Mouse (Mus musculus) MEL (cell line): ENCODE data around the gene Tgm2. TPM values are rescaled to one million over a fixed set of nuclear protein-coding genes. Genes with fewer than 3 reads are reported as not detected.

Source experiments
- DNase-seq: peaks from one replicate; pipeline ENCODE4 v3.0.0; 2011; ENCODE audit warnings: low read depth, low spot score
- H3K27ac ChIP-seq: 2 replicates; pipeline ENCODE4 v1.5.1; 2012; ENCODE audit warnings: low read depth, mild to moderate bottlenecking, control low read depth, low read length, moderate library complexity; ENCODE audit not compliant: control insufficient read depth
- H3K27me3 ChIP-seq, 2 experiments: fragments of 150-350 bp in 1 of 2; sonication (generic) in 1 of 2; 2 replicates each; pipeline ENCODE4 v1.6.1; 2012; ENCODE audit warnings: low read length in 2 of 2, mild to moderate bottlenecking in 2 of 2, improper control_type of control experiment in 1 of 2, moderate library complexity in 1 of 2; ENCODE audit not compliant: insufficient read depth in 2 of 2, control insufficient read depth in 1 of 2
- H3K36me3 ChIP-seq, 2 experiments: 2 replicates each; pipeline ENCODE4 v1.6.1; 2012 to 2014; ENCODE audit warnings: low read length in 2 of 2, improper control_type of control experiment in 1 of 2, inconsistent platforms in 1 of 2, mild to moderate bottlenecking in 1 of 2; ENCODE audit not compliant: insufficient read depth in 2 of 2, control insufficient read depth in 1 of 2
- H3K4me1 ChIP-seq, 2 experiments: fragments of 150-350 bp in 1 of 2; sonication (generic) in 1 of 2; 2 replicates each; pipeline ENCODE4 v1.6.1; 2012; ENCODE audit warnings: low read length in 2 of 2, improper control_type of control experiment in 1 of 2, mild to moderate bottlenecking in 1 of 2; ENCODE audit not compliant: insufficient read depth in 2 of 2, control insufficient read depth in 1 of 2
- H3K4me3 ChIP-seq, 2 experiments: fragments of 150-350 bp in 1 of 2; sonication (generic) in 1 of 2; 2 replicates each; pipeline ENCODE4 v1.5.1; 2012; ENCODE audit warnings: low read depth in 2 of 2, low read length in 2 of 2, mild to moderate bottlenecking in 2 of 2, moderate library complexity in 2 of 2, control low read depth in 1 of 2, improper control_type of control experiment in 1 of 2; ENCODE audit not compliant: control insufficient read depth in 1 of 2, insufficient read depth in 1 of 2
- H3K79me2 ChIP-seq: 2 replicates; pipeline ENCODE4 v1.6.1; 2012; ENCODE audit warnings: mild to moderate bottlenecking, low read length, moderate library complexity; ENCODE audit not compliant: control insufficient read depth, poor library complexity, insufficient read depth
- H3K9ac ChIP-seq: 2 replicates; pipeline ENCODE4 v1.6.1; 2012; ENCODE audit warnings: low read depth, mild to moderate bottlenecking, control low read depth, low read length, moderate library complexity; ENCODE audit not compliant: control insufficient read depth, poor library complexity, severe bottlenecking
- H3K9me3 ChIP-seq: fragments of 150-350 bp; sonication (generic); replicated peaks from 2 replicates; pipeline ENCODE4 v1.6.1; 2012; ENCODE audit warnings: mild to moderate bottlenecking, low read length, improper control_type of control experiment, moderate library complexity; ENCODE audit not compliant: insufficient read depth
- CHD1 ChIP-seq: IDR thresholded peaks from 2 replicates; pipeline ENCODE4 v1.6.1; 2012; ENCODE audit warnings: low read depth, mild to moderate bottlenecking, inconsistent platforms, low read length, improper control_type of control experiment
- CHD2 ChIP-seq: IDR thresholded peaks from 2 replicates; pipeline ENCODE4 v1.6.1; 2011; ENCODE audit warnings: low read length, improper control_type of control experiment
- E2F4 ChIP-seq: IDR thresholded peaks from 2 replicates; pipeline ENCODE4 v1.6.1; 2011; ENCODE audit warnings: low read depth, low read length, improper control_type of control experiment, borderline replicate concordance
- ELF1 ChIP-seq: IDR thresholded peaks from 2 replicates; pipeline ENCODE4 v1.6.1; 2014; ENCODE audit warnings: low read depth, mild to moderate bottlenecking, inconsistent platforms, low read length, improper control_type of control experiment, moderate library complexity
- EP300 ChIP-seq, 2 experiments: IDR thresholded peaks; 2 replicates each; pipeline ENCODE4 v1.6.1; 2011; ENCODE audit warnings: improper control_type of control experiment in 2 of 2, low read length in 2 of 2, low read depth in 1 of 2, mild to moderate bottlenecking in 1 of 2
- GABPA ChIP-seq: IDR thresholded peaks from 2 replicates; pipeline ENCODE4 v1.6.1; 2012; ENCODE audit warnings: low read depth, mild to moderate bottlenecking, inconsistent platforms, low read length, improper control_type of control experiment, moderate library complexity
- GATA1 ChIP-seq: IDR thresholded peaks from 2 replicates; pipeline ENCODE4 v1.6.1; 2011; ENCODE audit warnings: low read depth, low read length, improper control_type of control experiment
- HCFC1 ChIP-seq: IDR thresholded peaks from 2 replicates; pipeline ENCODE4 v1.6.1; 2012; ENCODE audit warnings: low read depth, mild to moderate bottlenecking, inconsistent platforms, low read length, improper control_type of control experiment, moderate library complexity
- JUND ChIP-seq: IDR thresholded peaks from 2 replicates; pipeline ENCODE4 v1.6.1; 2011; ENCODE audit warnings: low read depth, mild to moderate bottlenecking, improper control_type of control experiment, low read length
- KAT2A ChIP-seq: conservative IDR thresholded peaks from 2 replicates; pipeline ENCODE4 v1.6.1; 2012; ENCODE audit warnings: low read depth, low read length, improper control_type of control experiment, inconsistent platforms
- MAX ChIP-seq: IDR thresholded peaks from 2 replicates; pipeline ENCODE4 v1.6.1; 2011; ENCODE audit warnings: low read length, improper control_type of control experiment
- MAZ ChIP-seq: IDR thresholded peaks from 2 replicates; pipeline ENCODE4 v1.6.1; 2012; ENCODE audit warnings: low read depth, mild to moderate bottlenecking, inconsistent platforms, low read length, improper control_type of control experiment
- MXI1 ChIP-seq: IDR thresholded peaks from 2 replicates; pipeline ENCODE4 v1.6.1; 2011; ENCODE audit warnings: mild to moderate bottlenecking, low read depth, low read length, improper control_type of control experiment
- MYB ChIP-seq: IDR thresholded peaks from 2 replicates; pipeline ENCODE4 v1.6.1; 2011; ENCODE audit warnings: mild to moderate bottlenecking, low read depth, low read length, improper control_type of control experiment
- NELFE ChIP-seq: IDR thresholded peaks from 2 replicates; pipeline ENCODE4 v1.6.1; 2011; ENCODE audit warnings: low read depth, low read length, improper control_type of control experiment
- POLR2AphosphoS5 ChIP-seq: IDR thresholded peaks from 2 replicates; pipeline ENCODE4 v1.6.1; 2012; ENCODE audit warnings: low read depth, borderline replicate concordance, mild to moderate bottlenecking, inconsistent platforms, low read length, moderate library complexity, mixed read lengths
- RCOR1 ChIP-seq: IDR thresholded peaks from 2 replicates; pipeline ENCODE4 v1.6.1; 2012; ENCODE audit warnings: low read depth, mild to moderate bottlenecking, inconsistent platforms, low read length, improper control_type of control experiment
- SIN3A ChIP-seq: IDR thresholded peaks from 2 replicates; pipeline ENCODE4 v1.6.1; 2012; ENCODE audit warnings: low read length, improper control_type of control experiment, inconsistent platforms
- TAL1 ChIP-seq: IDR thresholded peaks from 2 replicates; pipeline ENCODE4 v1.6.1; 2012; ENCODE audit warnings: mild to moderate bottlenecking, inconsistent platforms, low read length, moderate library complexity, mixed read lengths
- TCF12 ChIP-seq: IDR thresholded peaks from 2 replicates; pipeline ENCODE4 v1.6.1; 2014; ENCODE audit warnings: low read depth, mild to moderate bottlenecking, inconsistent platforms, low read length, improper control_type of control experiment, moderate library complexity
- UBTF ChIP-seq: IDR thresholded peaks from 2 replicates; pipeline ENCODE4 v1.6.1; 2012; ENCODE audit warnings: low read depth, mild to moderate bottlenecking, inconsistent platforms, low read length, improper control_type of control experiment, moderate library complexity, borderline replicate concordance; ENCODE audit not compliant: insufficient read depth
- USF2 ChIP-seq, 2 experiments: IDR thresholded peaks; 2 replicates each; pipeline ENCODE4 v1.6.1; 2011 to 2012; ENCODE audit warnings: improper control_type of control experiment in 2 of 2, low read length in 2 of 2, borderline replicate concordance in 1 of 2, inconsistent platforms in 1 of 2, low read depth in 1 of 2, mild to moderate bottlenecking in 1 of 2; ENCODE audit not compliant: insufficient read depth in 1 of 2
- ZC3H11A ChIP-seq: IDR thresholded peaks from 2 replicates; pipeline ENCODE4 v1.6.1; 2012; ENCODE audit warnings: low read depth, mild to moderate bottlenecking, inconsistent platforms, low read length, improper control_type of control experiment
- ZNF384 ChIP-seq: IDR thresholded peaks from 2 replicates; pipeline ENCODE4 v1.6.1; 2012; ENCODE audit warnings: low read depth, mild to moderate bottlenecking, inconsistent platforms, low read length, improper control_type of control experiment
- polyA plus RNA-seq, 2 experiments: library from polyadenylated mRNA; stranded (reverse) in 1 of 2; unstranded in 1 of 2; fragments of >175 nt in 1 of 2; fragments of >200 nt in 1 of 2; gene quantifications; 2 replicates each; pipeline versions ENCODE4 v1.2.1 to v1.2.4; 2012; ENCODE audit warnings: low replicate concordance in 2 of 2, low read depth in 1 of 2; ENCODE audit not compliant: insufficient read length in 2 of 2, insufficient read depth in 1 of 2, missing spikeins in 1 of 2
- total RNA-seq: library from RNA; depleted of rRNA; stranded (reverse); fragments of 300-350 nt; gene quantifications from 2 replicates; pipeline ENCODE4 v1.2.3, GENCODE M21; 2012

Gene Tgm2
- total and polyA plus RNA-seq, 3 experiments = 7.7 to 11.0 TPM; not detected in 1

DNA sequence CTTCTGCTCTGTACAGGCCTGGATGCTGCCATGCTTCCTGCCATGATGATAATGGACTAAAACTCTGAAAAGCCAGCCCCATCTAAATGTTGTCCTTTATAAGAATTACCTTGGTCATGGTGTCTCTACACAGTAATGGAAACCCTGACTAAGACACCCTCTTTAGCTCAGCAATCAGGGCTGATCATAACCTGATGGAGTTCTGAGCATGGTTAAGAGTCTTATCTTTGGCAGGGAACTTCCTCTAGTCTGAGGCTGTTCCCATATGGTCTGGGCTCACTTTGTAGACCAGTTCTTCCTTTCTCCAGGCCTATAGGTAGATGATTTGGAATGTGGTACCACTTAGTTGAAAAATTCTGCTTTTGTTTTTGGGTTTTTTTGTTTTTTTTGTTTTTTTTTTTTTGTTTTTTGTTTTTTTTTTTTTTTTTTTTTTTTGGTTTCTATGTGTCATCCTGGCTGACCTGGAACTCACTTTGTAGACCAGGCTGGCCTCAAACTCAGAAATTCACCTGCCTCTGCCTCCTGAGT is 77.7 kb downstream of the Tgm2 start:
- Histone ChIP-seq H3K27me3 (no peaks in the 10 kb centered on the region), H3K36me3 (peaks cover 10 to 12% of the 10 kb centered on the region in 2 experiments)

GRCm38 (mm10) chr2:158067260-158067824 is 78.9 kb downstream of the Tgm2 start:
- H3K27ac ChIP-seq = no peak overlapping the region
- no peaks in the 10 kb centered on the region for H3K27me3 ChIP-seq
- H3K79me2 ChIP-seq = no peaks in the 10 kb centered on the region
- DNase-seq = no peak
- H3K36me3 ChIP-seq = peaks cover 10 to 12% of the 10 kb centered on the region in 2 experiments
- no peaks in the 10 kb centered on the region for H3K9me3 ChIP-seq
- H3K4me3 ChIP-seq = no peak overlapping the region
- H3K4me1 ChIP-seq = peaks cover 0 to 5% of the 10 kb centered on the region in 2 experiments; a peak in 2 of 4 replicates
- H3K9ac ChIP-seq = no peak overlapping the region
- TF ChIP-seq GABPA (no peak), NELFE (no peak), KAT2A (no peak), MXI1 (no peak), HCFC1 (no peak), CHD2 (no peak), SIN3A (no peak), USF2 (IDR thresholded peaks at IDR 0.05; ENCODE audit: borderline replicate concordance in 1 of 2, insufficient read depth in 1 of 2, low read depth in 1 of 2, low read length in 2 of 2) (no peak), EP300 (IDR thresholded peaks at IDR 0.05; ENCODE audit: low read depth in 1 of 2, low read length in 2 of 2) (no peak), TCF12 (no peak), TAL1 (no peak), MAZ (no peak), E2F4 (no peak), POLR2AphosphoS5 (no peak), JUND (no peak), UBTF (no peak), MAX (no peak), ELF1 (no peak), ZC3H11A (no peak), GATA1 (no peak)

More for the DNA sequence above, 77.7 kb downstream of the Tgm2 start:
- Histone ChIP-seq H3K79me2 (no peaks in the 10 kb centered on the region), H3K9ac (no peak overlapping the region), H3K4me1 (peaks cover 0 to 5% of the 10 kb centered on the region in 2 experiments; a peak in 2 of 4 replicates), H3K9me3 (no peaks in the 10 kb centered on the region), H3K27ac (no peak overlapping the region), H3K4me3 (no peak overlapping the region)
- TF ChIP-seq ZNF384 (peak; percentile 64), RCOR1 (0 out of 2 replicates have a peak, but pooled peaks have one; percentile 38), CHD1 (no peak), MYB (no peak), HCFC1 (no peak), GATA1 (peak; percentile 67), MAX (no peak)
- peak; percentile 53 for DNase-seq
